In the genomic region with DNA sequence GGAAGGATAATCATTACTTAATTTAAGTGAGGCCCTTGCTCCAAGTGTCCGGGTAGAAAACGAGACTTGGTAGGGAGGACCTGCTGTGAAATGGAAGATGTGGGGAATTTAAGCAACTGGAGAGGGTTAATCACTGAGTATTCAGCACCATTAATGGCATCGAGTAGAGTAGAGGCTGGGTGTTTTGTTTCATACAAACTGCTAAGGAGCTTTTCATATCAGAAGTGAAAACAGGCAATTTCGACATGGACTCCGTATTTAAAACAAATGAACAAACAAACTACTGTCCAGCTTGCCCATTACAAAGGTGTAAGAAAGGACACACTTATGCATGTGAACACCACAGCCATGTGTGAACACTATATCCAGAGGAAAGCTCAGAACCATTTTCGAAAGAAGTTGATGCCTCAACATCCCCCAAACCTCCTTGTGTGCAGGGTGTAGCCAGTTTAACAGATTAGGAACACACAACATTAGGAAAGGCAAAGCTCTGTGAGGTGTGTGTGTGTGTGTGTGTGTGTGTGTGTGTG, we compare ENCODE assay signal across 19 mouse cellular contexts. TPM values are rescaled to one million over a fixed set of nuclear protein-coding genes. Genes with fewer than 3 reads are reported as not detected.
DNase-seq lines count a peak whose midpoint lies in the region; ATAC-seq lines count a peak whose summit lies in the region.
"Had no signal": no experiment of that assay in that cellular context is flagged by ENCODE, and none has a peak within 500 bp of the region (broad histone marks: within the 10 kb centered on the region; RNA-seq: fewer than 3 reads in every experiment).

No protein-coding gene starts in this region.

- no peaks in the 10 kb centered on the region for H3K4me1 ChIP-seq in hindbrain, embryonic 14.5 days (replicated peaks; ENCODE audit: control insufficient read depth, insufficient read depth, low read length)
- no peaks in the 10 kb centered on the region for H3K4me1 ChIP-seq in hindbrain, embryonic 12.5 days
- peaks cover 2% of the 10 kb centered on the region; the same call in 1 of the 2 replicates for H3K4me1 ChIP-seq in embryonic facial prominence, embryonic 14.5 days (ENCODE audit: control insufficient read depth, insufficient read depth, low read length)
- H3K4me1 ChIP-seq in limb, embryonic 15.5 days = peaks cover 48% of the 10 kb centered on the region
- H3K4me1 ChIP-seq: liver, embryonic 13.5 days had no signal

- ATAC-seq in hindbrain, embryonic 14.5 days (ENCODE audit: low FRiP score) = no peak
- ATAC-seq in hindbrain, embryonic 12.5 days (ENCODE audit: low FRiP score) = no peak
- ATAC-seq in embryonic facial prominence, embryonic 14.5 days (ENCODE audit: low read depth) = no peak
- no peak for ATAC-seq in limb, embryonic 15.5 days (ENCODE audit: insufficient number of reproducible peaks, low FRiP score, low TSS enrichment, low read depth)
- ATAC-seq: activated CD4-positive, CD25-positive, alpha-beta regulatory T cell, adult 4 months; hindbrain, embryonic 16.5 days; intestine, postnatal 0 days; Patski had no signal

- H3K36me3 ChIP-seq in hindbrain, embryonic 14.5 days (replicated peaks; ENCODE audit: control insufficient read depth, insufficient read depth) = no peaks in the 10 kb centered on the region
- H3K36me3 ChIP-seq in hindbrain, embryonic 12.5 days = no peaks in the 10 kb centered on the region
- no peaks in the 10 kb centered on the region for H3K36me3 ChIP-seq in embryonic facial prominence, embryonic 14.5 days (ENCODE audit: control insufficient read depth, insufficient read depth, low read length)
- H3K36me3 ChIP-seq in limb, embryonic 15.5 days = no peaks in the 10 kb centered on the region
- H3K36me3 ChIP-seq: liver, embryonic 13.5 days had no signal

- WGBS in hindbrain, embryonic 14.5 days = 7% methylated on average over 6 of the region's 6 CpGs
- 6% methylated on average over 6 of the region's 6 CpGs for WGBS in hindbrain, embryonic 12.5 days
- 20% methylated on average over 6 of the region's 6 CpGs for WGBS in embryonic facial prominence, embryonic 14.5 days
- WGBS in limb, embryonic 15.5 days = 31% methylated on average over 6 of the region's 6 CpGs

- no peak overlapping the region for H3K9ac ChIP-seq in hindbrain, embryonic 14.5 days
- no peak overlapping the region for H3K9ac ChIP-seq in hindbrain, embryonic 12.5 days
- H3K9ac ChIP-seq in embryonic facial prominence, embryonic 14.5 days (ENCODE audit: low read depth, low read length) = peak overlapping the region; percentile 45
- no peak overlapping the region for H3K9ac ChIP-seq in limb, embryonic 15.5 days
- H3K9ac ChIP-seq: liver, embryonic 13.5 days had no signal

- H3K4me2 ChIP-seq in hindbrain, embryonic 14.5 days (replicated peaks) = no peak overlapping the region
- H3K4me2 ChIP-seq in hindbrain, embryonic 12.5 days (replicated peaks) = no peak overlapping the region
- peak overlapping the region; percentile 71 for H3K4me2 ChIP-seq in embryonic facial prominence, embryonic 14.5 days (ENCODE audit: low read depth, low read length)
- H3K4me2 ChIP-seq in limb, embryonic 15.5 days = peak overlapping the region; percentile 15; the same call in 1 of the 2 replicates
- H3K4me2 ChIP-seq: liver, embryonic 13.5 days had no signal

- no peak overlapping the region for H3K4me3 ChIP-seq in hindbrain, embryonic 14.5 days (replicated peaks; ENCODE audit: low read length)
- no peak overlapping the region for H3K4me3 ChIP-seq in hindbrain, embryonic 12.5 days
- peak overlapping the region; percentile 22; the same call in 1 of the 2 replicates for H3K4me3 ChIP-seq in embryonic facial prominence, embryonic 14.5 days (ENCODE audit: low read depth, low read length)
- H3K4me3 ChIP-seq in limb, embryonic 15.5 days = peak overlapping the region; percentile 10; the same call in 1 of the 2 replicates
- H3K4me3 ChIP-seq: liver, embryonic 13.5 days had no signal

- H3K9me3 ChIP-seq in hindbrain, embryonic 14.5 days (ENCODE audit: control insufficient read depth, low read length) = no peaks in the 10 kb centered on the region
- H3K9me3 ChIP-seq in hindbrain, embryonic 12.5 days (replicated peaks) = no peaks in the 10 kb centered on the region
- no peaks in the 10 kb centered on the region for H3K9me3 ChIP-seq in embryonic facial prominence, embryonic 14.5 days (ENCODE audit: control insufficient read depth, low read length)
- no peaks in the 10 kb centered on the region for H3K9me3 ChIP-seq in limb, embryonic 15.5 days
- H3K9me3 ChIP-seq: liver, embryonic 13.5 days had no signal

- peaks cover 99% of the 10 kb centered on the region for H3K27me3 ChIP-seq in hindbrain, embryonic 14.5 days (ENCODE audit: control insufficient read depth, insufficient read depth, low read length)
- H3K27me3 ChIP-seq in hindbrain, embryonic 12.5 days = peaks cover 86% of the 10 kb centered on the region
- peaks cover 87% of the 10 kb centered on the region for H3K27me3 ChIP-seq in embryonic facial prominence, embryonic 14.5 days (replicated peaks; ENCODE audit: control insufficient read depth, insufficient read depth, low read length)
- peaks cover 5% of the 10 kb centered on the region; the same call in 1 of the 2 replicates for H3K27me3 ChIP-seq in limb, embryonic 15.5 days

- no peak overlapping the region for H3K27ac ChIP-seq in hindbrain, embryonic 14.5 days
- no peak overlapping the region for H3K27ac ChIP-seq in hindbrain, embryonic 12.5 days
- 0 out of 2 replicates have a peak overlapping the region, but pooled peaks have one; percentile 10 for H3K27ac ChIP-seq in embryonic facial prominence, embryonic 14.5 days (replicated peaks; ENCODE audit: low read depth, low read length)
- H3K27ac ChIP-seq in limb, embryonic 15.5 days = no peak overlapping the region; the same call in 1 of the 2 replicates
- H3K27ac ChIP-seq: liver, embryonic 13.5 days had no signal

- DNase-seq in hindbrain, embryonic 14.5 days (ENCODE audit: low spot score) = peak; percentile 25
- DNase-seq in embryo, embryonic 11 days = peak; percentile 37
- no peak for DNase-seq in embryonic facial prominence, embryonic 14.5 days (ENCODE audit: low spot score)
- no peak for DNase-seq in ovary, postnatal 14 days (ENCODE audit: low spot score)
- DNase-seq in kidney, postnatal 25 days = no peak
- DNase-seq: adrenal gland, postnatal 25 days; cerebellum, adult 9-10 months; gastrocnemius, postnatal 25 days; heart, postnatal 10 days; kidney, postnatal 36 days; liver, embryonic 13.5 days; right cerebral cortex, adult 18-20 months; thymus, adult 18-20 months had no signal

RNA-seq across cellular contexts. Expression of gene Tbx15, which starts 19.6 kb away (rescaled TPM):
- polyA plus RNA-seq in hindbrain, embryonic 14.5 days (2014; fragmentation: Nextera tagmentation; extraction: Ambion mirVana) = 0.32 and 0.82 TPM in 2 replicates
- polyA plus RNA-seq in hindbrain, embryonic 12.5 days (2016; fragmentation: Nextera tagmentation; extraction: Ambion mirVana) = 9.3 and 12.5 TPM in 2 replicates
- 19.0 and 20.6 TPM in 2 replicates for polyA plus RNA-seq in embryonic facial prominence, embryonic 14.5 days (2014; fragmentation: Nextera tagmentation; extraction: Ambion mirVana)
- polyA plus RNA-seq in limb, embryonic 15.5 days (2015; fragmentation: Nextera tagmentation; extraction: Ambion mirVana) = 21.9 and 24.0 TPM in 2 replicates
- polyA plus RNA-seq: activated CD4-positive, CD25-positive, alpha-beta regulatory T cell, adult 4 months; intestine, postnatal 0 days had no signal

Comparison
In these comparisons a context has a peak if more than half of its experiments do, and no peak if none do; other contexts are left out.
1. DNase-seq: peak in hindbrain, embryonic 14.5 days (single experiment) and embryo, embryonic 11 days (single experiment); none in embryonic facial prominence, embryonic 14.5 days (single experiment), ovary, postnatal 14 days (single experiment) and kidney, postnatal 25 days (0 of 2).
2. H3K4me2 ChIP-seq: peak in embryonic facial prominence, embryonic 14.5 days (single experiment) and limb, embryonic 15.5 days (single experiment); none in hindbrain, embryonic 14.5 days (single experiment) and hindbrain, embryonic 12.5 days (single experiment).
3. H3K4me3 ChIP-seq: peak in embryonic facial prominence, embryonic 14.5 days (single experiment) and limb, embryonic 15.5 days (single experiment); none in hindbrain, embryonic 14.5 days (single experiment) and hindbrain, embryonic 12.5 days (single experiment).